ENCODE assay signal across 9 mouse cellular contexts in genomic region chr1:189579358-189579757, GRCm38 (mm10).
A peak's percentile ranks its signal among the peaks of the same experiment; 100 is the strongest.
DNase-seq lines count a peak whose midpoint lies in the region; ATAC-seq and TF ChIP-seq lines count a peak whose summit lies in the region.
"Had no signal": no experiment of that assay in that cellular context is flagged by ENCODE, and none has a peak within 500 bp of the region (broad histone marks: within the 10 kb centered on the region; RNA-seq: fewer than 3 reads in every experiment).

No protein-coding gene starts in this region.

- ATAC-seq in heart, embryonic 11.5 days (replicated peaks; ENCODE audit: insufficient number of reproducible peaks, low FRiP score, low TSS enrichment) = no peak; the same call in 1 of the 2 replicates
- ATAC-seq in midbrain, postnatal 0 days (ENCODE audit: low FRiP score) = no peak
- no peak for ATAC-seq in megakaryocyte, adult 5-6 weeks (ENCODE audit: poor library complexity, severe bottlenecking)

- H3K27me3 ChIP-seq in heart, embryonic 11.5 days (ENCODE audit: control insufficient read depth, insufficient read depth, low read length) = no peaks in the 10 kb centered on the region
- no peaks in the 10 kb centered on the region for H3K27me3 ChIP-seq in CH12.LX (replicated peaks)
- H3K27me3 ChIP-seq in heart, embryonic 10.5 days (ENCODE audit: insufficient read depth, poor library complexity, severe bottlenecking) = peaks cover 7% of the 10 kb centered on the region; the same call in 1 of the 2 replicates
- no peaks in the 10 kb centered on the region for H3K27me3 ChIP-seq in midbrain, postnatal 0 days (ENCODE audit: insufficient read depth, low read length)
- H3K27me3 ChIP-seq: liver, embryonic 13.5 days had no signal

- TF ChIP-seq EP300 in CH12.LX (IDR thresholded peaks at IDR 0.05; ENCODE audit: low read length) = no peak

- no peak overlapping the region for H3K9ac ChIP-seq in heart, embryonic 11.5 days (ENCODE audit: low read depth, low read length)
- H3K9ac ChIP-seq in CH12.LX (ENCODE audit: insufficient read depth, low read depth) = no peak overlapping the region
- no peak overlapping the region for H3K9ac ChIP-seq in midbrain, postnatal 0 days (replicated peaks; ENCODE audit: low read length, poor library complexity, severe bottlenecking)
- H3K9ac ChIP-seq: liver, embryonic 13.5 days had no signal

- 55% methylated on average over 2 of the region's 2 CpGs for WGBS in heart, embryonic 11.5 days (ENCODE audit: insufficient replicate concordance)
- 56% methylated on average over 2 of the region's 2 CpGs for WGBS in heart, embryonic 10.5 days
- WGBS in midbrain, postnatal 0 days = 73% methylated on average over 2 of the region's 2 CpGs

- no peak for TF ChIP-seq POLR2A in CH12.LX (IDR thresholded peaks at IDR 0.05; ENCODE audit: low read depth, low read length)

- H3K4me2 ChIP-seq in heart, embryonic 11.5 days = no peak overlapping the region
- no peak overlapping the region for H3K4me2 ChIP-seq in CH12.LX (ENCODE audit: insufficient read depth, low read depth, poor library complexity, severe bottlenecking)
- no peak overlapping the region for H3K4me2 ChIP-seq in midbrain, postnatal 0 days (ENCODE audit: low read depth, low read length, poor library complexity, severe bottlenecking)
- H3K4me2 ChIP-seq: liver, embryonic 13.5 days had no signal

- H3K36me3 ChIP-seq in heart, embryonic 11.5 days (ENCODE audit: control insufficient read depth, insufficient read depth, low read length) = no peaks in the 10 kb centered on the region
- H3K36me3 ChIP-seq in CH12.LX (replicated peaks in 1 of 2; ENCODE audit: control insufficient read depth in 1 of 2, insufficient read depth in 1 of 2, low read length in 1 of 2) = no peaks in the 10 kb centered on the region
- H3K36me3 ChIP-seq in heart, embryonic 10.5 days = no peaks in the 10 kb centered on the region
- H3K36me3 ChIP-seq in midbrain, postnatal 0 days (ENCODE audit: insufficient read depth, low read length) = no peaks in the 10 kb centered on the region
- H3K36me3 ChIP-seq: liver, embryonic 13.5 days had no signal

- no peaks in the 10 kb centered on the region for H3K9me3 ChIP-seq in heart, embryonic 11.5 days (replicated peaks; ENCODE audit: control insufficient read depth, low read length)
- H3K9me3 ChIP-seq in CH12.LX (replicated peaks; ENCODE audit: low read length) = no peaks in the 10 kb centered on the region
- H3K9me3 ChIP-seq in heart, embryonic 10.5 days = 0 out of 2 replicates have a peak, but pooled peaks cover 3% of the 10 kb centered on the region
- no peaks in the 10 kb centered on the region for H3K9me3 ChIP-seq in midbrain, postnatal 0 days (ENCODE audit: low read length)
- H3K9me3 ChIP-seq: liver, embryonic 13.5 days had no signal

- TF ChIP-seq RAD21 in CH12.LX (IDR thresholded peaks at IDR 0.05; ENCODE audit: low read depth, low read length) = peak; percentile 84

- no peak overlapping the region for H3K4me3 ChIP-seq in heart, embryonic 11.5 days (ENCODE audit: low read depth, low read length)
- no peak overlapping the region for H3K4me3 ChIP-seq in CH12.LX (replicated peaks in 1 of 3; ENCODE audit: low read depth in 2 of 3, low read length in 2 of 3, poor library complexity in 1 of 3)
- H3K4me3 ChIP-seq in heart, embryonic 10.5 days = no peak overlapping the region
- H3K4me3 ChIP-seq in midbrain, postnatal 0 days (ENCODE audit: low read depth, low read length) = no peak overlapping the region
- H3K4me3 ChIP-seq: liver, embryonic 13.5 days had no signal

- no peak overlapping the region for H3K27ac ChIP-seq in heart, embryonic 11.5 days (ENCODE audit: low read depth, low read length)
- no peak overlapping the region for H3K27ac ChIP-seq in CH12.LX (ENCODE audit: insufficient read depth, low read depth)
- H3K27ac ChIP-seq in heart, embryonic 10.5 days = no peak overlapping the region
- no peak overlapping the region for H3K27ac ChIP-seq in midbrain, postnatal 0 days (ENCODE audit: low read depth, low read length)
- H3K27ac ChIP-seq: liver, embryonic 13.5 days had no signal

- no peaks in the 10 kb centered on the region; the same call in 1 of the 2 replicates for H3K4me1 ChIP-seq in heart, embryonic 11.5 days (ENCODE audit: control insufficient read depth, insufficient read depth, low read length)
- H3K4me1 ChIP-seq in CH12.LX (ENCODE audit: control insufficient read depth in 1 of 2, insufficient read depth in 2 of 2) = no peaks in the 10 kb centered on the region
- H3K4me1 ChIP-seq in heart, embryonic 10.5 days = 0 out of 2 replicates have a peak, but pooled peaks cover 11% of the 10 kb centered on the region
- H3K4me1 ChIP-seq in midbrain, postnatal 0 days (ENCODE audit: insufficient read depth, low read length) = 0 out of 2 replicates have a peak, but pooled peaks cover 3% of the 10 kb centered on the region
- H3K4me1 ChIP-seq: liver, embryonic 13.5 days had no signal

- H3K79me2 ChIP-seq in CH12.LX (replicated peaks; ENCODE audit: control insufficient read depth, extremely low read depth, insufficient read depth, poor library complexity, severe bottlenecking) = no peaks in the 10 kb centered on the region

- DNase-seq in heart, adult 8-10 months (ENCODE audit: low spot score) = peak; percentile 45
- DNase-seq in CH12.LX (ENCODE audit: extremely low read depth) = peak; percentile 54
- peak; percentile 14 for DNase-seq in brain, embryonic 18.5 days (ENCODE audit: low read depth, low spot score)
- peak; percentile 79 for DNase-seq in heart, embryonic 10.5 days (ENCODE audit: low spot score)
- DNase-seq in layer of hippocampus, postnatal 10 days (ENCODE audit: low spot score in 2 of 2) = peak; percentile 54 to 68
- peak; percentile 78 for DNase-seq in midbrain, postnatal 0 days (ENCODE audit: low spot score)
- DNase-seq: liver, embryonic 13.5 days had no signal

- in situ Hi-C loops in CH12.LX (cut with MboI; ENCODE audit: low pct_ligation_motif_present, low pct_unique_long_range_greater_than_20kb, low sequenced_read_pairs) = no loop called here

- peak; percentile 43 to 81 for TF ChIP-seq CTCF in CH12.LX (conservative IDR thresholded peaks at IDR 0.05 in 1 of 2, IDR thresholded peaks at IDR 0.05 in 1 of 2; ENCODE audit: low read depth in 2 of 2, low read length in 2 of 2)
- peak; percentile 84 for TF ChIP-seq CTCF in midbrain, postnatal 0 days (IDR thresholded peaks at IDR 0.05)

- dilution Hi-C loops in CH12.LX (cut with MboI; ENCODE audit: extremely low pct_ligation_motif_present, extremely low pct_unique_long_range_greater_than_20kb, low sequenced_read_pairs) = no loop called here

TF ChIP-seq in CH12.LX, 34 proteins besides CTCF, POLR2A, EP300 and RAD21:
- no peak for TF ChIP-seq JUN (IDR thresholded peaks at IDR 0.05; ENCODE audit: insufficient read depth, low read depth, low read length)
- peak; percentile 45 for TF ChIP-seq ZC3H11A (IDR thresholded peaks at IDR 0.05; ENCODE audit: low read depth, low read length)
- TF ChIP-seq SMC3 (IDR thresholded peaks at IDR 0.05; ENCODE audit: low read depth, low read length) = peak; percentile 87
TF ChIP-seq in CH12.LX: peak in this region for 2.

Comparison
In these comparisons a context has a peak if more than half of its experiments do, and no peak if none do; other contexts are left out.
1. DNase-seq: peak in every context shown above with its lines; median percentile 79 in heart, embryonic 10.5 days; 78 in midbrain, postnatal 0 days; 61 in layer of hippocampus, postnatal 10 days; 54 in CH12.LX; 45 in heart, adult 8-10 months; 14 in brain, embryonic 18.5 days.